Mouse (Mus musculus) ES-Bruce4 (cell line): ENCODE measurements at regions not wholly inside any gene's neighbourhood (a gene's known extent, or its start where the extent isn't known, plus 50 kb on each side); places are given as distances from the start of the nearest gene placed in this dataset.

Experiments
- H3K27ac ChIP-seq: 2 replicates; pipeline ENCODE4 v1.5.1; 2012; ENCODE audit warnings: low read length, inconsistent platforms; ENCODE audit not compliant: insufficient read depth
- H3K27me3 ChIP-seq: 2 replicates; pipeline ENCODE4 v1.6.1; 2012; ENCODE audit warnings: mild to moderate bottlenecking, low read length, inconsistent platforms; ENCODE audit not compliant: control insufficient read depth, poor library complexity, insufficient read depth, severe bottlenecking
- H3K36me3 ChIP-seq: 2 replicates; pipeline ENCODE4 v1.6.1; 2012; ENCODE audit warnings: inconsistent platforms, mild to moderate bottlenecking, low read length, moderate library complexity; ENCODE audit not compliant: control insufficient read depth, poor library complexity, insufficient read depth, severe bottlenecking
- H3K4me1 ChIP-seq: one replicate; pipeline ENCODE4 v1.8.1; 2011; ENCODE audit warnings: low read length; ENCODE audit not compliant: control insufficient read depth, insufficient read depth
- H3K4me3 ChIP-seq: 2 replicates; pipeline ENCODE4 v1.5.1; 2011; ENCODE audit warnings: low read depth, mild to moderate bottlenecking, low read length
- H3K9ac ChIP-seq: 2 replicates; pipeline ENCODE4 v1.6.1; 2012; ENCODE audit warnings: low read depth, mild to moderate bottlenecking, inconsistent platforms; ENCODE audit not compliant: poor library complexity, severe bottlenecking
- H3K9me3 ChIP-seq: replicated peaks from 2 replicates; pipeline ENCODE4 v1.6.1; 2012; ENCODE audit warnings: mild to moderate bottlenecking, low read length, inconsistent platforms; ENCODE audit not compliant: control insufficient read depth, poor library complexity, insufficient read depth, severe bottlenecking
- CTCF ChIP-seq: IDR thresholded peaks from one replicate; pipeline ENCODE4 v1.8.1; 2011; ENCODE audit warnings: low read depth, low read length
- EP300 ChIP-seq: IDR thresholded peaks from 2 replicates; pipeline ENCODE4 v1.6.1; 2011; ENCODE audit warnings: low read depth, low read length; ENCODE audit not compliant: insufficient read depth
- POLR2A ChIP-seq: IDR thresholded peaks from one replicate; pipeline ENCODE4 v1.8.1; 2011; ENCODE audit warnings: low read length; ENCODE audit not compliant: insufficient read depth

GRCm38 (mm10) chr16:63287655-63288054 lies 433.5 kb downstream of the Pros1 start:
- H3K27ac ChIP-seq: no peak overlapping the region
- no peaks in the 10 kb centered on the region for H3K27me3 ChIP-seq
- no peaks in the 10 kb centered on the region for H3K36me3 ChIP-seq
- H3K4me1 ChIP-seq: no peaks in the 10 kb centered on the region
- no peak overlapping the region for H3K9ac ChIP-seq
- no peaks in the 10 kb centered on the region for H3K9me3 ChIP-seq
- no peak overlapping the region for H3K4me3 ChIP-seq
- TF ChIP-seq EP300 (no peak), POLR2A (no peak), CTCF (no peak)

- no peaks in the 10 kb centered on the region for H3K4me1 ChIP-seq
- no peak overlapping the region for H3K4me3 ChIP-seq
- no peaks in the 10 kb centered on the region for H3K36me3 ChIP-seq
- TF ChIP-seq POLR2A (no peak), EP300 (no peak), CTCF (no peak)
- H3K9me3 ChIP-seq: no peaks in the 10 kb centered on the region
- H3K27me3 ChIP-seq: no peaks in the 10 kb centered on the region; the same call in 1 of the 2 replicates
- H3K9ac ChIP-seq: no peak overlapping the region
- H3K27ac ChIP-seq: no peak overlapping the region
Observed at GRCm38 (mm10) chr16:63311676-63312075, 457.6 kb downstream of the Pros1 start.

- TF ChIP-seq CTCF: no peak
- no peak for TF ChIP-seq EP300
- H3K9ac ChIP-seq: no peak overlapping the region
- H3K9me3 ChIP-seq: no peaks in the 10 kb centered on the region
- no peaks in the 10 kb centered on the region for H3K4me1 ChIP-seq
- no peaks in the 10 kb centered on the region for H3K27me3 ChIP-seq
- H3K27ac ChIP-seq: no peak overlapping the region
- H3K36me3 ChIP-seq: no peaks in the 10 kb centered on the region
- no peak overlapping the region for H3K4me3 ChIP-seq
Observed at GRCm38 (mm10) chr16:63313544-63313943, 459.4 kb downstream of the Pros1 start.

GRCm38 (mm10) chr16:63319602-63320001 lies 465.5 kb downstream of the Pros1 start:
- Histone ChIP-seq H3K27me3 (no peaks in the 10 kb centered on the region), H3K4me3 (no peak overlapping the region), H3K4me1 (no peaks in the 10 kb centered on the region), H3K9me3 (no peaks in the 10 kb centered on the region), H3K9ac (no peak overlapping the region), H3K27ac (no peak overlapping the region), H3K36me3 (no peaks in the 10 kb centered on the region)
- no peak for TF ChIP-seq POLR2A
- TF ChIP-seq EP300: no peak
- TF ChIP-seq CTCF: no peak

GRCm38 (mm10) chr16:63351511-63352125 lies 497.5 kb downstream of the Pros1 start:
- Histone ChIP-seq H3K27me3 (no peaks in the 10 kb centered on the region), H3K4me3 (no peak overlapping the region), H3K27ac (no peak overlapping the region), H3K9me3 (no peaks in the 10 kb centered on the region), H3K4me1 (no peaks in the 10 kb centered on the region), H3K36me3 (no peaks in the 10 kb centered on the region), H3K9ac (no peak overlapping the region)
- TF ChIP-seq POLR2A (no peak), EP300 (no peak), CTCF (no peak)

GRCm38 (mm10) chr16:63369868-63370267 lies 494.1 kb downstream of the Epha3 start:
- H3K4me1 ChIP-seq: no peaks in the 10 kb centered on the region
- H3K9me3 ChIP-seq: no peaks in the 10 kb centered on the region
- H3K9ac ChIP-seq: no peak overlapping the region
- H3K4me3 ChIP-seq: no peak overlapping the region
- no peaks in the 10 kb centered on the region for H3K27me3 ChIP-seq
- no peak overlapping the region for H3K27ac ChIP-seq
- no peaks in the 10 kb centered on the region for H3K36me3 ChIP-seq
- TF ChIP-seq POLR2A (no peak), EP300 (no peak), CTCF (no peak)
